Mouse (Mus musculus) MEL (cell line): ENCODE results near the gene Hilpda. TPM values are rescaled to one million over a fixed set of nuclear protein-coding genes. Genes with fewer than 3 reads are reported as not detected.

Experiments used
- DNase-seq: peaks from one replicate; pipeline ENCODE4 v3.0.0; 2011; ENCODE audit warnings: low read depth, low spot score
- H3K27ac ChIP-seq: 2 replicates; pipeline ENCODE4 v1.5.1; 2012; ENCODE audit warnings: low read depth, mild to moderate bottlenecking, control low read depth, low read length, moderate library complexity; ENCODE audit not compliant: control insufficient read depth
- H3K27me3 ChIP-seq, 2 experiments: fragments of 150-350 bp in 1 of 2; sonication (generic) in 1 of 2; 2 replicates each; pipeline ENCODE4 v1.6.1; 2012; ENCODE audit warnings: low read length in 2 of 2, mild to moderate bottlenecking in 2 of 2, improper control_type of control experiment in 1 of 2, moderate library complexity in 1 of 2; ENCODE audit not compliant: insufficient read depth in 2 of 2, control insufficient read depth in 1 of 2
- H3K36me3 ChIP-seq, 2 experiments: 2 replicates each; pipeline ENCODE4 v1.6.1; 2012 to 2014; ENCODE audit warnings: low read length in 2 of 2, improper control_type of control experiment in 1 of 2, inconsistent platforms in 1 of 2, mild to moderate bottlenecking in 1 of 2; ENCODE audit not compliant: insufficient read depth in 2 of 2, control insufficient read depth in 1 of 2
- H3K4me1 ChIP-seq, 2 experiments: fragments of 150-350 bp in 1 of 2; sonication (generic) in 1 of 2; 2 replicates each; pipeline ENCODE4 v1.6.1; 2012; ENCODE audit warnings: low read length in 2 of 2, improper control_type of control experiment in 1 of 2, mild to moderate bottlenecking in 1 of 2; ENCODE audit not compliant: insufficient read depth in 2 of 2, control insufficient read depth in 1 of 2
- H3K4me3 ChIP-seq, 2 experiments: fragments of 150-350 bp in 1 of 2; sonication (generic) in 1 of 2; 2 replicates each; pipeline ENCODE4 v1.5.1; 2012; ENCODE audit warnings: low read depth in 2 of 2, low read length in 2 of 2, mild to moderate bottlenecking in 2 of 2, moderate library complexity in 2 of 2, control low read depth in 1 of 2, improper control_type of control experiment in 1 of 2; ENCODE audit not compliant: control insufficient read depth in 1 of 2, insufficient read depth in 1 of 2
- H3K79me2 ChIP-seq: 2 replicates; pipeline ENCODE4 v1.6.1; 2012; ENCODE audit warnings: mild to moderate bottlenecking, low read length, moderate library complexity; ENCODE audit not compliant: control insufficient read depth, poor library complexity, insufficient read depth
- H3K9ac ChIP-seq: 2 replicates; pipeline ENCODE4 v1.6.1; 2012; ENCODE audit warnings: low read depth, mild to moderate bottlenecking, control low read depth, low read length, moderate library complexity; ENCODE audit not compliant: control insufficient read depth, poor library complexity, severe bottlenecking
- H3K9me3 ChIP-seq: fragments of 150-350 bp; sonication (generic); replicated peaks from 2 replicates; pipeline ENCODE4 v1.6.1; 2012; ENCODE audit warnings: mild to moderate bottlenecking, low read length, improper control_type of control experiment, moderate library complexity; ENCODE audit not compliant: insufficient read depth
- BHLHE40 ChIP-seq: IDR thresholded peaks from 2 replicates; pipeline ENCODE4 v1.6.1; 2012; ENCODE audit warnings: low read depth, mild to moderate bottlenecking, inconsistent platforms, low read length, improper control_type of control experiment, borderline replicate concordance
- CHD2 ChIP-seq: IDR thresholded peaks from 2 replicates; pipeline ENCODE4 v1.6.1; 2011; ENCODE audit warnings: low read length, improper control_type of control experiment
- CTCF ChIP-seq, 3 experiments: IDR thresholded peaks in 2 of 3; conservative IDR thresholded peaks in 1 of 3; 2 replicates each; pipeline ENCODE4 v1.5.1; 2011 to 2012; ENCODE audit warnings: low read length in 3 of 3, low read depth in 2 of 3, mild to moderate bottlenecking in 2 of 3, improper control_type of control experiment in 1 of 3, inconsistent platforms in 1 of 3, mixed read lengths in 1 of 3, moderate library complexity in 1 of 3; ENCODE audit not compliant: control insufficient read depth in 1 of 3, insufficient read depth in 1 of 3, poor library complexity in 1 of 3, severe bottlenecking in 1 of 3
- ELF1 ChIP-seq: IDR thresholded peaks from 2 replicates; pipeline ENCODE4 v1.6.1; 2014; ENCODE audit warnings: low read depth, mild to moderate bottlenecking, inconsistent platforms, low read length, improper control_type of control experiment, moderate library complexity
- EP300 ChIP-seq, 2 experiments: IDR thresholded peaks; 2 replicates each; pipeline ENCODE4 v1.6.1; 2011; ENCODE audit warnings: improper control_type of control experiment in 2 of 2, low read length in 2 of 2, low read depth in 1 of 2, mild to moderate bottlenecking in 1 of 2
- ETS1 ChIP-seq: IDR thresholded peaks from 2 replicates; pipeline ENCODE4 v1.6.1; 2012; ENCODE audit warnings: low read depth, mild to moderate bottlenecking, inconsistent platforms, low read length, improper control_type of control experiment, moderate library complexity
- GATA1 ChIP-seq: IDR thresholded peaks from 2 replicates; pipeline ENCODE4 v1.6.1; 2011; ENCODE audit warnings: low read depth, low read length, improper control_type of control experiment
- HCFC1 ChIP-seq: IDR thresholded peaks from 2 replicates; pipeline ENCODE4 v1.6.1; 2012; ENCODE audit warnings: low read depth, mild to moderate bottlenecking, inconsistent platforms, low read length, improper control_type of control experiment, moderate library complexity
- MAX ChIP-seq: IDR thresholded peaks from 2 replicates; pipeline ENCODE4 v1.6.1; 2011; ENCODE audit warnings: low read length, improper control_type of control experiment
- MYC ChIP-seq: IDR thresholded peaks from 2 replicates; pipeline ENCODE4 v1.6.1; 2011; ENCODE audit warnings: low read depth, mild to moderate bottlenecking, low read length, improper control_type of control experiment, moderate library complexity
- POLR2AphosphoS5 ChIP-seq: IDR thresholded peaks from 2 replicates; pipeline ENCODE4 v1.6.1; 2012; ENCODE audit warnings: low read depth, borderline replicate concordance, mild to moderate bottlenecking, inconsistent platforms, low read length, moderate library complexity, mixed read lengths
- RAD21 ChIP-seq: IDR thresholded peaks from 2 replicates; pipeline ENCODE4 v1.6.1; 2011; ENCODE audit warnings: mild to moderate bottlenecking, low read depth, low read length, improper control_type of control experiment
- SIN3A ChIP-seq: IDR thresholded peaks from 2 replicates; pipeline ENCODE4 v1.6.1; 2012; ENCODE audit warnings: low read length, improper control_type of control experiment, inconsistent platforms
- SMC3 ChIP-seq: IDR thresholded peaks from 2 replicates; pipeline ENCODE4 v1.6.1; 2011; ENCODE audit warnings: low read depth, low read length, improper control_type of control experiment
- UBTF ChIP-seq: IDR thresholded peaks from 2 replicates; pipeline ENCODE4 v1.6.1; 2012; ENCODE audit warnings: low read depth, mild to moderate bottlenecking, inconsistent platforms, low read length, improper control_type of control experiment, moderate library complexity, borderline replicate concordance; ENCODE audit not compliant: insufficient read depth
- ZC3H11A ChIP-seq: IDR thresholded peaks from 2 replicates; pipeline ENCODE4 v1.6.1; 2012; ENCODE audit warnings: low read depth, mild to moderate bottlenecking, inconsistent platforms, low read length, improper control_type of control experiment
- ZMIZ1 ChIP-seq: IDR thresholded peaks from 2 replicates; pipeline ENCODE4 v1.6.1; 2012; ENCODE audit warnings: low read depth, mild to moderate bottlenecking, inconsistent platforms, low read length, improper control_type of control experiment, moderate library complexity
- polyA plus RNA-seq, 2 experiments: library from polyadenylated mRNA; stranded (reverse) in 1 of 2; unstranded in 1 of 2; fragments of >175 nt in 1 of 2; fragments of >200 nt in 1 of 2; gene quantifications; 2 replicates each; pipeline versions ENCODE4 v1.2.1 to v1.2.4; 2012; ENCODE audit warnings: low replicate concordance in 2 of 2, low read depth in 1 of 2; ENCODE audit not compliant: insufficient read length in 2 of 2, insufficient read depth in 1 of 2, missing spikeins in 1 of 2
- total RNA-seq: library from RNA; depleted of rRNA; stranded (reverse); fragments of 300-350 nt; gene quantifications from 2 replicates; pipeline ENCODE4 v1.2.3, GENCODE M21; 2012

Hilpda gene
- total and polyA plus RNA-seq, 3 experiments, result 17.0 to 18.1 TPM; not detected in 1

- no peak overlapping the region for H3K4me3 ChIP-seq
- TF ChIP-seq ZMIZ1, result no peak
- TF ChIP-seq, all 39 proteins: peak for 0
Measured at GRCm38 (mm10) chr6:29276746-29277145, 4.5 kb downstream of the Hilpda start.

DNA sequence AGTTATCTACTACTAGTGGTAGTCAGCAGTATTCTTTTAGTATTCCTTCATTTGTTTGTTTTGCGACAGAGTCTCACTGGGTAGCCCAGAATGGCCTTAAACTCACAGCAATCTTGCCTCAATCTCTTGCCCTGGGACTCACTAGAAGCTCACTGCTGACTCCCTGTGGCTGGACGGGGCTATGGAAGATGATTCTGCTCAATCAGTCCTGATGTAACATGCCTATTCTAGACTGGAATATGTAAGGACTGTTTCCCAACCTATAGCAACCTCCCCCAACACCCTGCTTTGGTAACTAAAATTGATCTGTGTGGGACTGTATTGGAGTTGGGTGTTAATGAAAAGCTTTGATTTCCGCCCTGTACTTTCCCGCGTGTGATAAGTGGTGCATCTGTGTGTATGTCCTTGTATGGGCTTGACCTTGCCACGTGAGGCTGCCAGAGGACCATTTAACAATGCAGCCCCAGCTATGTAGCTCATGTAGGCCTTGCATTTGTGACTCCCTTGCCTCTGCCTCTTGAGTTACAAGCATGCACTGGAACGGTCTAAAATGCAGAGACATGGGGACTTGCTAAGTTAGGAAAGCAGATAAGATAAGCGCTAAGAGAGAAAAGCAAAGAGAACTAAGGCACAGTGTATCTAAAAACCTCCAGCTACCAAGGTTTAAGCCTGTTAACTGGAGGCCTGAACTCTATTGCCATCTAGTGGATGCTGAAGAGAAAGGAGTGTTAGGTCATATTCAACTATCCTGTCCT is 6.4 kb downstream of the Hilpda start:
- H3K36me3 ChIP-seq, result peaks cover 0 to 6% of the 10 kb centered on the region in 2 experiments; a peak in 3 of 4 replicates
- no peaks in the 10 kb centered on the region for H3K27me3 ChIP-seq
- TF ChIP-seq BHLHE40 (no peak), HCFC1 (peak; percentile 47; the same call in 1 of the 2 replicates), SMC3 (peak; percentile 68), CHD2 (no peak), MAX (peak; percentile 44; the same call in 1 of the 2 replicates), ETS1 (0 out of 2 replicates have a peak, but pooled peaks have one; percentile 32), RAD21 (peak; percentile 79), CTCF (IDR thresholded peaks at IDR 0.05 in 2 of 3, conservative IDR thresholded peaks at IDR 0.05 in 1 of 3; ENCODE audit: control insufficient read depth in 1 of 3, insufficient read depth in 1 of 3, low read depth in 2 of 3, low read length in 3 of 3, poor library complexity in 1 of 3, severe bottlenecking in 1 of 3) (peak; percentile 46 to 81 (median 72)), POLR2AphosphoS5 (no peak), UBTF (no peak), EP300 (IDR thresholded peaks at IDR 0.05; ENCODE audit: low read depth in 1 of 2, low read length in 2 of 2) (peak in 1 of 2 experiments; percentile 43; a peak in 1 of 4 replicates), ZC3H11A (peak; percentile 60), SIN3A (peak; percentile 55), MYC (no peak; the same call in 1 of the 2 replicates), ELF1 (no peak), GATA1 (peak; percentile 85)
- TF ChIP-seq, all 39 proteins: peak for 10
- Histone ChIP-seq H3K4me1 (peaks cover 0 to 8% of the 10 kb centered on the region in 2 experiments; a peak in 1 of 4 replicates), H3K9ac (no peak overlapping the region), H3K9me3 (no peaks in the 10 kb centered on the region), H3K27ac (no peak overlapping the region), H3K4me3 (no peak overlapping the region), H3K79me2 (peaks cover 3% of the 10 kb centered on the region; the same call in 1 of the 2 replicates)
- peak; percentile 87 for DNase-seq

More at GRCm38 (mm10) chr6:29276746-29277145, 4.5 kb downstream of the Hilpda start:
- H3K36me3 ChIP-seq, result peaks cover 0 to 6% of the 10 kb centered on the region in 2 experiments; a peak in 3 of 4 replicates
- no peaks in the 10 kb centered on the region for H3K27me3 ChIP-seq
- H3K4me1 ChIP-seq, result peaks cover 0 to 8% of the 10 kb centered on the region in 2 experiments; a peak in 1 of 4 replicates
- H3K9ac ChIP-seq, result no peak overlapping the region
- H3K27ac ChIP-seq, result no peak overlapping the region
- H3K9me3 ChIP-seq, result no peaks in the 10 kb centered on the region
- no peak for DNase-seq
- peaks cover 3% of the 10 kb centered on the region for H3K79me2 ChIP-seq
